Mouse (Mus musculus) testis, postnatal 14 days (tissue): Measurements from ENCODE around the gene Bcl2l13.
"Not testable (repeated sequence)": the region's sequence is repeated elsewhere in the genome, so short reads cannot be mapped to it uniquely, and the experiment has no call there.

Source experiments
- DNase-seq: peaks from one replicate; pipeline ENCODE4 v3.0.0; 2021; ENCODE audit warnings: low spot score

Gene Bcl2l13

GRCm38 (mm10) chr6:120901776-120902645, 66.0 kb downstream of the Bcl2l13 start:
- DNase-seq = no peak

- peak; percentile 72 for DNase-seq
Observed at GRCm38 (mm10) chr6:120903450-120903912, 67.5 kb downstream of the Bcl2l13 start.

- DNase-seq = no peak
Observed at GRCm38 (mm10) chr6:120903961-120904360, 67.9 kb downstream of the Bcl2l13 start.

GRCm38 (mm10) chr6:120905111-120905510, 69.1 kb downstream of the Bcl2l13 start:
- DNase-seq = no peak

- DNase-seq = no peak
Observed at GRCm38 (mm10) chr6:120906521-120906920, 70.5 kb downstream of the Bcl2l13 start.

- DNase-seq = not testable (repeated sequence)
Observed at GRCm38 (mm10) chr6:120907876-120908597, 72.0 kb downstream of the Bcl2l13 start.

- DNase-seq = no peak
Observed at GRCm38 (mm10) chr6:120909501-120909900, 73.5 kb downstream of the Bcl2l13 start.

- no peak for DNase-seq
Observed at GRCm38 (mm10) chr6:120911213-120912007, 75.4 kb downstream of the Bcl2l13 start.

GRCm38 (mm10) chr6:120912931-120913330, 76.9 kb downstream of the Bcl2l13 start:
- no peak for DNase-seq

GRCm38 (mm10) chr6:120913783-120914182, 77.8 kb downstream of the Bcl2l13 start:
- no peak for DNase-seq

- DNase-seq = no peak
Observed at GRCm38 (mm10) chr6:120914533-120914910, 78.5 kb downstream of the Bcl2l13 start.

GRCm38 (mm10) chr6:120914911-120915648, 79.1 kb downstream of the Bcl2l13 start:
- DNase-seq = no peak

- DNase-seq = no peak
Observed at GRCm38 (mm10) chr6:120915649-120915975, 79.6 kb downstream of the Bcl2l13 start.

GRCm38 (mm10) chr6:120916074-120916971, 80.3 kb downstream of the Bcl2l13 start, which contains the start of gene Bid:
TSS of gene Bid (minus strand) at chr6:120916853.
- DNase-seq = peak; percentile 89

- DNase-seq = not testable (repeated sequence)
Observed at GRCm38 (mm10) chr6:120916972-120917881, 81.2 kb downstream of the Bcl2l13 start.

GRCm38 (mm10) chr6:120917975-120918374, 82.0 kb downstream of the Bcl2l13 start:
- no peak for DNase-seq

- not testable (repeated sequence) for DNase-seq
Observed at GRCm38 (mm10) chr6:120924791-120925321, 88.8 kb downstream of the Bcl2l13 start.

GRCm38 (mm10) chr6:120926880-120927279, 90.9 kb downstream of the Bcl2l13 start:
- no peak for DNase-seq

GRCm38 (mm10) chr6:120927765-120928164, 91.8 kb downstream of the Bcl2l13 start:
- DNase-seq = peak; percentile 23
